ENCODE assay signal across 12 mouse cellular contexts in genomic region chr9:73755185-73755584, GRCm38 (mm10).
"Had no signal": no experiment of that assay in that cellular context is flagged by ENCODE, and none has a peak within 500 bp of the region (broad histone marks: within the 10 kb centered on the region; RNA-seq: fewer than 3 reads in every experiment).

No protein-coding gene starts in this region.

- H3K4me1 ChIP-seq: liver, embryonic 15.5 days; neural tube, embryonic 12.5 days had no signal

- ATAC-seq: lung, postnatal 0 days; midbrain, embryonic 13.5 days had no signal

- H3K27me3 ChIP-seq: liver, embryonic 15.5 days; midbrain, embryonic 13.5 days; neural tube, embryonic 12.5 days had no signal

- DNase-seq: kidney, postnatal 10 days; kidney, postnatal 4 days; lung, adult 2 months; lung, postnatal 36 days; right cerebral cortex, postnatal 25 days; thymus, postnatal 4 days had no signal

- H3K36me3 ChIP-seq: limb, embryonic 10.5 days; liver, embryonic 15.5 days; midbrain, embryonic 13.5 days; neural tube, embryonic 12.5 days had no signal

- H3K4me3 ChIP-seq: layer of hippocampus, adult 2 months; limb, embryonic 10.5 days; liver, embryonic 15.5 days; midbrain, embryonic 13.5 days; neural tube, embryonic 12.5 days had no signal

- H3K27ac ChIP-seq: layer of hippocampus, adult 2 months; limb, embryonic 10.5 days; liver, embryonic 15.5 days; midbrain, embryonic 13.5 days; neural tube, embryonic 12.5 days had no signal

- H3K9me3 ChIP-seq: limb, embryonic 10.5 days; liver, embryonic 15.5 days; midbrain, embryonic 13.5 days; neural tube, embryonic 12.5 days had no signal
